Mouse (Mus musculus) forebrain, embryonic 16.5 days (tissue): Measurements from ENCODE around the gene Kcnh2. TPM values are rescaled to one million over a fixed set of nuclear protein-coding genes. Genes with fewer than 3 reads are reported as not detected.

Source experiments
- ATAC-seq: fragments of 200-750 bp; cut with Nextera tagmentation; 2 replicates; pipeline ENCODE4 v1.8.0; 2017; ENCODE audit warnings: mild to moderate bottlenecking, moderate library complexity
- H3K27ac ChIP-seq: fragments of 300-500 bp; sonication (generic); 2 replicates; pipeline ENCODE4 v1.5.1; 2014; ENCODE audit warnings: low read length, control low read depth
- H3K27me3 ChIP-seq: fragments of 300-500 bp; sonication (generic); replicated peaks from 2 replicates; pipeline ENCODE4 v1.6.1; 2014; ENCODE audit warnings: low read length; ENCODE audit not compliant: control insufficient read depth, insufficient read depth
- H3K36me3 ChIP-seq: fragments of 300-500 bp; sonication (generic); 2 replicates; pipeline ENCODE4 v1.6.1; 2014; ENCODE audit not compliant: control insufficient read depth, insufficient read depth
- H3K4me1 ChIP-seq: fragments of 300-500 bp; sonication (generic); replicated peaks from 2 replicates; pipeline ENCODE4 v1.6.1; 2014; ENCODE audit warnings: low read length; ENCODE audit not compliant: control insufficient read depth, insufficient read depth
- H3K4me2 ChIP-seq: fragments of 300-500 bp; sonication (generic); 2 replicates; pipeline ENCODE4 v1.6.1; 2014; ENCODE audit warnings: mild to moderate bottlenecking, low read length, control low read depth
- H3K4me3 ChIP-seq: fragments of 300-500 bp; sonication (generic); replicated peaks from 2 replicates; pipeline ENCODE4 v1.5.1; 2014; ENCODE audit warnings: mild to moderate bottlenecking, low read length, control low read depth
- H3K9ac ChIP-seq: fragments of 300-500 bp; sonication (generic); replicated peaks from 2 replicates; pipeline ENCODE4 v1.6.1; 2014; ENCODE audit warnings: low read depth, low read length, control low read depth
- H3K9me3 ChIP-seq: fragments of 300-500 bp; sonication (generic); 2 replicates; pipeline ENCODE4 v1.6.1; 2016; ENCODE audit warnings: low read length; ENCODE audit not compliant: control insufficient read depth
- WGBS: fragments of 180-500 bp; shearing (Covaris S2); extraction: QIAGEN DNeasy Blood & Tissue Kit; methylation state at CpG from one replicate; pipeline ENCODE4 v1.1.7; 2014; 5-methylcytosine and 5-hydroxymethylcytosine counted together
- polyA plus RNA-seq: library from polyadenylated mRNA; unstranded; fragments of >200 nt; fragmentation: Nextera tagmentation; extraction: Ambion mirVana; gene quantifications from 2 replicates; pipeline ENCODE4 v1.2.1, GENCODE M21; 2015

Kcnh2 gene
- polyA plus RNA-seq, 1 experiment from 2014 or later, result 6.2 TPM

DNA sequence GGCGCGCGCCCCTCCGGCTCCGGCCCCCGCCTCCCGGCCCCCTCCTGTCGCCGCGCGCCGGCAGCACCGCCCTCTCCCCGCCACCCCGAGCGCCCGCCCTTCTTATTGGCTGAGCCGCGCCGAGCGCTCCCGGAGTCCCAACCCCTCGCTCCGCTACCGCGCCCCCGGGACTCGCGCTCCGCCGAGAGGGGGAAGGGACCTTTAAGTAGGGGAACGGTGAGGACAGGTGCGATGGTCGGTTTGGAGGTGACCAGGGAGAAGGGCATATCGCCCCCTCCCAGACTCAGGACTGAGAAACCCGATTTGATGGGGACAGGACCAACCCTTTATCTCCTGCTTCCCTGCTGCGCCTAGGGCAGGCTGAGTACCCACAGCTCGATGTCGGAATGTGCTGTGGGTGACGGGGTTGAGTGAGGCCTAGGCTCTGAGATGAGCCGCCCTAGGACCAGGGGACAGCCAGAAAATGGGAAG, 332 bp upstream of the Kcnh2 start:
- peak; percentile 90 for ATAC-seq
- Histone ChIP-seq H3K4me1 (peaks cover 36% of the 10 kb centered on the region), H3K27me3 (0 out of 2 replicates have a peak, but pooled peaks cover 2% of the 10 kb centered on the region), H3K36me3 (no peaks in the 10 kb centered on the region), H3K4me3 (peak overlapping the region; percentile 68), H3K9me3 (no peaks in the 10 kb centered on the region), H3K27ac (peak overlapping the region; percentile 83), H3K4me2 (peak overlapping the region; percentile 87), H3K9ac (peak overlapping the region; percentile 80)
- under 1% methylated on average over 26 of the region's 41 CpGs for WGBS

DNA sequence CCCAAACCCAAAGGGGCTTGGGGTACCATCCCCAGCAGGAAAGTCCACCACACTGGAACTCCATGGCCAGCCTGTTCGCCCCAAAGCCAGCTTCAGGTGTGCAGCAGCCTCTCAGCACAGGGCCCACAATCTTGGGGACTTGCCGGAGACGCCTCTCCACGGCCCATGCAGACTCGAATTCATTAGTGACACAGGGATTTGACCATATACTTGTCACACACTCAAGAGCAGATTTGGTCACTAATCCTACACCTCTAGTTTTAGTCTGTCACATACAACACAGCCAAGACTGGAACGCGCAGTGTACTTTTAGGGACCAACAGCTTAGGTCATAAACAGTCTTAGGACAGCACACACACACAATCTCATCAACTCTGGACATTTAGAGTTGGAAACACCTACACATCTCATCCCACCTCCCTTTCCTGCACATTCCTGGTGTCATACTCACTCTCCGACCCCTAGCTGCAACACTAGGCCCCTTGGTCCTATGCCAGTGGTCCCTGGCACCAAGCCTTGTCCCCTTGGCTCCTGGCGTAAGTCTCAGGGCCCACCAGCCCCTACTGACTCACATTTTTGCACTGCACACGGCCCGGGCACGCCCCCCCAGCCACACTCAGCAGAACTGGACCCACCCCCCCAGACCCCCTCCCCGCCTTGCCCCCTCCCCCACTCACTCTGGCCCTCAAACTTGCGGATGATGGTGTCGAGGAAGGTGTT, 713 bp downstream of the Kcnh2 start:
- ATAC-seq, result no peak
- Histone ChIP-seq H3K4me3 (peak overlapping the region; percentile 68), H3K36me3 (no peaks in the 10 kb centered on the region), H3K4me2 (peak overlapping the region; percentile 87), H3K9me3 (no peaks in the 10 kb centered on the region), H3K4me1 (peaks cover 36% of the 10 kb centered on the region), H3K27ac (no peak overlapping the region), H3K27me3 (0 out of 2 replicates have a peak, but pooled peaks cover 2% of the 10 kb centered on the region), H3K9ac (peak overlapping the region; percentile 80)
- 41% methylated on average over 12 of the region's 15 CpGs for WGBS

DNA sequence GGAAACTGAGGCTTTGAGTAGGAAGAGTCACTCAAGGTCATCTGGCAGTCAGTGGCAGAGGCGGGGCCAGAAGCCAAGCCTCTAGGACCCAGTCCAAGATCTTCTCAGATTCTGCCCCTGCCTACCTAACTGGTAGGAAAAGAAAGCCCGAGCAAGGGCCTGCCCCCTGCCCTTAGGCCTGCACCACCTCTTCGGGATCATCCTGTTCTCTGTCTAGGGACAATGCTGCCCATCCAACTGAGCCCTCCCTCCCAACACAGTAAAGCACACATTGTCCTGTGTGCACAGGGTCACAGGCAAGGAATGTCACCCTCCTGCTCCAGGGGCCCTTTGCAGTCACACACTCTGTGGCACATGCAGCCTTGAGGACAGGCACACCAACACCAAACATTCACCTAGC, 1.3 kb downstream of the Kcnh2 start:
- 61% methylated on average over 3 of the region's 3 CpGs for WGBS
- Histone ChIP-seq H3K9ac (no peak overlapping the region), H3K27me3 (0 out of 2 replicates have a peak, but pooled peaks cover 2% of the 10 kb centered on the region), H3K36me3 (no peaks in the 10 kb centered on the region), H3K9me3 (no peaks in the 10 kb centered on the region), H3K4me2 (peak overlapping the region; percentile 87; the same call in 1 of the 2 replicates), H3K4me1 (peaks cover 38% of the 10 kb centered on the region), H3K4me3 (no peak overlapping the region), H3K27ac (no peak overlapping the region)
- no peak for ATAC-seq

DNA sequence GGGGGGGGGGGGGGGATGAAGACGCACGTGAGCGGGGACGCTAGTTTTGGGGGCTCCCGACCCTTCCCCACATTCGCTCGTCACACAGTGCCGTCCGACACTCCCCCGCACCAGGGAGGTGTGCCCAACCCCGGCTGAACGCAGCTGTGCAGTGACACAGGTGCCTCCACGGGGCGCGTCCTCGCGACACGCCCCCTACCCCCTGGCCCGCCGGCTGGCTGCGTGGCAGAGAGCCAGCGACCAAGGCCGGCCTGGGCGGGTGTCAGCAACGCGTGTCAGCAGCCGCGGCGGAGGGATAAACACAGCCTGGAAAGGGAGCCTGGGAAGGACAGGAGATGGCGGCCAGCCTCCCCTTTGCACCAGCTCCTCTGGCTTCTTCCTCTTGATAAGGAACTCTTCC, 2.9 kb downstream of the Kcnh2 start:
- Histone ChIP-seq H3K36me3 (no peaks in the 10 kb centered on the region), H3K4me3 (peak overlapping the region; percentile 56), H3K27ac (no peak overlapping the region), H3K9me3 (no peaks in the 10 kb centered on the region), H3K4me2 (peak overlapping the region; percentile 98), H3K27me3 (no peaks in the 10 kb centered on the region), H3K4me1 (peaks cover 53% of the 10 kb centered on the region), H3K9ac (peak overlapping the region; percentile 59)
- WGBS, result under 1% methylated on average over 24 of the region's 30 CpGs
- ATAC-seq, result no peak

DNA sequence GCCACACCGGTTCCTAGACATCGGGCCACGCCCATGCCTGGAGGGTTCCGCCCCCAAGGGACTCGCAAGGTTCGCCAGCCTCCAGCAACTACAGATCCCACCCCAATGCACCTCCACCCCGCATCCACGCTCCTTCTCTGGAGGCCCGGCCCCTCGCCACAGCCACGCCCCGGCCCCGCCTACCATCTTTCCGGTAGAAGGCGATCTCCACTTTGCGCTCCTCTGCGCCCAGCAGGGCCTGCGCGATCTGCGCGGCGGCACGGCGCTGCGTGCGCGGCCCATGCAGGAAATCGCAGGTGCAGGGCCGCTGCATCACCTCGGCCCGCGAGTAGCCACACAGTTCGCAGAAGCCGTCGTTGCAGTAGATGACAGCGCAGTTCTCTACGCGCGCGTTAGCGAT, 3.3 kb downstream of the Kcnh2 start:
- under 1% methylated on average over 41 of the region's 41 CpGs for WGBS
- H3K4me1 ChIP-seq, result peaks cover 54% of the 10 kb centered on the region
- peak overlapping the region; percentile 59 for H3K9ac ChIP-seq
- H3K9me3 ChIP-seq, result no peaks in the 10 kb centered on the region
- H3K27ac ChIP-seq, result no peak overlapping the region
- H3K4me3 ChIP-seq, result peak overlapping the region; percentile 56
- peak overlapping the region; percentile 98 for H3K4me2 ChIP-seq
- no peaks in the 10 kb centered on the region for H3K36me3 ChIP-seq
- peak; percentile 31 for ATAC-seq
- no peaks in the 10 kb centered on the region for H3K27me3 ChIP-seq

DNA sequence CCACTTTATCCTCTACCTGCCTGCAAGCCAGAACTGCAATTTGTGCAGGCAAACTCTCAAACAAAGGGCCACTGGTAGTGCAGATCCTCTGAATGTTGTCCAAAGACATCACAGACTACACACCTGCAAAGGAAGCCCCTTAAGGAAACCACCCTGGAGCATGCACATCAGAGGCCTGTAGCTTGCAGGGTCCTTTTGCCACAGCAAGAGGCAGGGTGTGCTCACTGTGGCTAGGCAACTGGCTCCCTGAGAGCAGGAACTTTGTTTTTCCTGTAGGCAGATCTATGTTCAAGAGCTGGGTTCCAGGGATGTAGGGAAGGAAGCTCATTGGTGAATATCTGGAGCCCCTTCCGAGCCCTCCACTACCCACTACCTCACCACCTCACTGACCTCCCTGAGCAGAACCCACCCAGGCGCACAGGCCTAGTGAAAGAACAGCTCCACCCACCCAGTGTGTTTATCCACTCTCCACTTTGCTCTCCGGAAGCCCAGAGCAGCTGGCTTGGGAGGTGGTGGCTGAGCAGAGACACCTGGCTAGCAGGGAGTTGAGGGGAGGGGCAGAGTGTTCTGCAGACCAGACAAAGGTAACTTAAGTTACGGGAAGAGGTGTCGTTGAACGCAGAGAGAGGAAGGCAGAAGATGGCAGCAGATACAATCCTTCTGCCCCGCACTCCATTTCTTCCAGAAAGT, 4.1 kb downstream of the Kcnh2 start:
- peaks cover 48% of the 10 kb centered on the region for H3K4me1 ChIP-seq
- no peak overlapping the region for H3K27ac ChIP-seq
- H3K9me3 ChIP-seq, result no peaks in the 10 kb centered on the region
- no peak for ATAC-seq
- no peaks in the 10 kb centered on the region for H3K36me3 ChIP-seq
- no peak overlapping the region for H3K4me3 ChIP-seq
- H3K9ac ChIP-seq, result no peak overlapping the region
- H3K27me3 ChIP-seq, result no peaks in the 10 kb centered on the region
- 66% methylated on average over 7 of the region's 7 CpGs for WGBS
- H3K4me2 ChIP-seq, result no peak overlapping the region

DNA sequence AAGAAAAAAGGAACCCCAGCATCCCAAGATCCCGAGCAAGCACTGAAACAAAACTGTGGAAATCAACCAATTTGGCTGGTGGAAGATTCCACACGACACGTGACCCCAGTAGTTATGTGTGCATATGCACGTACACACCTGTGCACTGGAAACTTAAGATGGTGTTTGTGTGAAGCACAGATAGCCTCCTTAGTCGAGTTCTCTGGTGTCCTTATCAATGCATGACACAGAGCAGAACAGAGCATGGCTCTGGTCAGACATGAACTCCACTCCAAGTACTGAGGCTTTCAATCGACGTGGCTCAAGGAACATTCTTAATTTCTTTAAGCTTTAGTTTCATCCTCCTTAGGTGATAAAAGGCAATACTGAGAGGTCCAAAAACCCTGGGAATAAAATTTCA, 5.1 kb downstream of the Kcnh2 start:
- H3K27ac ChIP-seq, result no peak overlapping the region
- WGBS, result 90% methylated on average over 7 of the region's 7 CpGs
- no peaks in the 10 kb centered on the region for H3K36me3 ChIP-seq
- H3K27me3 ChIP-seq, result no peaks in the 10 kb centered on the region
- H3K4me1 ChIP-seq, result peaks cover 42% of the 10 kb centered on the region
- H3K4me3 ChIP-seq, result no peak overlapping the region
- no peak overlapping the region for H3K4me2 ChIP-seq
- no peak for ATAC-seq
- no peaks in the 10 kb centered on the region for H3K9me3 ChIP-seq
- H3K9ac ChIP-seq, result no peak overlapping the region

DNA sequence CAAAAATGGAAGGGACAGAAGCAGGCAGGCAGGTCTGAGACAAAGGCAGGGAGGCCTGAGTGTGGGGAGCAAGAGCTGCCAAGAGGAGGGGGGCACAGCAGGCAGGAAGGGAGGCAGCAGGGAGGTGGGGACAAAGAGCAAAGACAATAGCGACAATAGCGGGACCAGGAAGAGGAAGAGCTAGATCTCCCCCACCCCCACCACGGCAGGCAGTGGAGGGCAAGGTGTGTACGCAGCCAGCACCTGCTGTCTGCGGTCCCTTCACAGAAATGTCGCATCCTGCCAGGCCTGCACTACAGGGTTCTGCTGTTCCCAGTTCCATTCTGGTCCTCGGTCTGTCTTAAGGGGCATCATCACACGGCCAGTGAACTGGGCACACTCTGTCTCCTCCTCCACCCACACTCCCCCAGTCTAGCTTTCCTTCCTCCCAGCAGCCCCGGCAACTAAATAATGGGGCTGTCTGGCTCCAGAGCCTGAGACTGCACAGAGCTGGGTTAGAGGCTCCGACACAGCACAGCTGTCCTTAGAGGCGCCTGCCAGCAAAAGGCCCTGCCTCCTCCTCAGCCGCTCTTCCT, 6.8 kb downstream of the Kcnh2 start:
- Histone ChIP-seq H3K27me3 (no peaks in the 10 kb centered on the region), H3K9ac (peak overlapping the region; percentile 18), H3K36me3 (no peaks in the 10 kb centered on the region), H3K4me2 (no peak overlapping the region), H3K4me3 (no peak overlapping the region), H3K27ac (peak overlapping the region; percentile 68), H3K9me3 (no peaks in the 10 kb centered on the region), H3K4me1 (peaks cover 29% of the 10 kb centered on the region)
- WGBS, result 6% methylated on average over 12 of the region's 12 CpGs
- peak; percentile 62 for ATAC-seq

DNA sequence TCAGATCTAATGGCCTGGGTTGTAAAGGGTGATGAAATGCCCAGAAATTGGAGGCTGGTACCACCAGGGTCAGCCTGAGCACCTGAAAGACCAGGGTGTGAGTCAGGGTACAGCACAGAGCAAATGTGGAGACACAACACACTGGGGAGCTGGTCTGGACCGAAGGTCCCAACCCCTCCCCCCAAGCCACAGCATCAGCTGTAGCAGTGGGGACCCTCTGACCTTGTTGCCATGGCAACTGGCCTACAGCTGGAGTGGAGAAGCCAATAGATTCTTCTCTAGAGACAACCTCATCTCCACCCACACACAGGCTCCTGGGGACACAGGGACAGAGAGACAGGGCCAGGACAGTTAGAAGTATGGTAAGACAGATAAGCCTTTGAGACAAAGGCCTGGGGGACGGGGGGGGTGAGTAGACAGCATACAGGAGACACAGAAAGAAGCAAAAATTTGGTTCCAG, 7.4 kb downstream of the Kcnh2 start:
- WGBS, result 6% methylated on average over 2 of the region's 2 CpGs
- H3K9ac ChIP-seq, result peak overlapping the region; percentile 18
- H3K4me1 ChIP-seq, result peaks cover 28% of the 10 kb centered on the region

More for the DNA sequence above, 7.4 kb downstream of the Kcnh2 start:
- H3K27me3 ChIP-seq, result no peaks in the 10 kb centered on the region
- no peak overlapping the region for H3K4me3 ChIP-seq
- H3K27ac ChIP-seq, result peak overlapping the region; percentile 68
- H3K9me3 ChIP-seq, result no peaks in the 10 kb centered on the region
- 0 out of 2 replicates have a peak overlapping the region, but pooled peaks have one; percentile 1 for H3K4me2 ChIP-seq
- H3K36me3 ChIP-seq, result no peaks in the 10 kb centered on the region
- ATAC-seq, result peak; percentile 12; the same call in 1 of the 2 replicates
